Mouse (Mus musculus) cortical plate, adult 2 months (tissue): ENCODE measurements around the gene Higd1a.

Experiments used
- CTCF ChIP-seq: fragments of 200-500 bp; IDR thresholded peaks from 2 replicates; pipeline ENCODE4 v1.5.1; 2011; ENCODE audit warnings: mild to moderate bottlenecking, control low read depth, low read length; ENCODE audit not compliant: insufficient read depth; ENCODE audit errors: extremely low read depth
- POLR2A ChIP-seq: fragments of 200-500 bp; IDR thresholded peaks from 2 replicates; pipeline ENCODE4 v1.6.1; 2011; ENCODE audit warnings: mild to moderate bottlenecking, low read length, control low read depth; ENCODE audit not compliant: insufficient read depth; ENCODE audit errors: extremely low read depth

DNA sequence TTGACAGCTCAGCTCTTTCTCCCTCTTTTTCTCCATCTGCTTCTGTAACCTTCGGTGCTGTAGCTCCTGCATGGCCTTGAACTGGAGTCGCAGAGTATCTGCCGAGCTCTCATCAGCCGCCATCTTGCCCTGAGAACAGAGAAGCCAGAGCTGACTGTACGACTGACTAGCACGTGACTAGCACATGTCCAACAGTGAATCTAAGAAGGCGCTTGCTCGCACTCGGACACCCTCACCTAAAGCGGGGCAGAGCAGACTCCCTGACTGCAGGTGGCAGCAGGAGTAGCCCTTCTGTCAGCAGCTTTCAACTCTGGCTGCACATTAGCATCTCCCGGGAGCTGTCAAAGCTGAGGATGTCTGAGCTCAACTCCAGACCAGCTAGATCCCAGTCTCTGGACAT, 24.3 kb downstream of the Higd1a start:
- TF ChIP-seq CTCF (no peak), POLR2A (no peak)
